Mouse (Mus musculus) megakaryocyte, embryonic 14.5 days (primary cell): ENCODE measurements around the gene Sfmbt2.

Experiments
- FLI1 ChIP-seq: IDR thresholded peaks from 2 replicates; pipeline ENCODE4 v1.6.1; 2012; ENCODE audit warnings: low read length, inconsistent platforms, mixed read lengths
- GATA1 ChIP-seq: IDR thresholded peaks from 3 replicates; pipeline ENCODE4 v1.6.1; 2012; ENCODE audit warnings: mixed read lengths, low read length, inconsistent platforms, borderline replicate concordance

DNA sequence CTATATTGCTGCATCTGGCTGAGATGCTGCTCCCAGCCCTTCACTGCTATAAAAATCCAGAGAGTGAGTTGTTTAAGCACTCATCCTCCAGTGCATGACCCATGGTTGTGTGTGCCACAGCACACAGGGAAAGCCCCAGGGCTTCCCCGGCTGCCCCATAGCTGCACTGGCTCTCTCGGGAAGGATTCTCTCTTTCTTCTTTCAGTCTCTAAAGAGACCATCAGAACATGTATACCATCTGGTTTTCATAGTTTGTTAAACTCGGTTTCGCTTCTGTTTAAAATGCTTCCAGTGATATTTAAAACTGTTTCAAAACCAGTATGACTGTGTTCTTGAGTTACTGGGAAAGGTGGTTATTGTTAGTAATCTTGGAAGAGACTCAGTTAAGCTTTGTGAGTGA lies 47.1 kb upstream of the Sfmbt2 start:
- TF ChIP-seq GATA1 (no peak), FLI1 (no peak)
